Mouse (Mus musculus): ENCODE results near the gene Sytl4.

GRCm38 (mm10) chrX:133926760-133927159 lies 54.9 kb downstream of the Sytl4 start:
- TF ChIP-seq CTCF (IDR thresholded peaks at IDR 0.05) (no peak), EP300 (IDR thresholded peaks at IDR 0.05) (no peak)
